Mouse (Mus musculus) brain, embryonic 14.5 days (tissue): ENCODE results near the gene Celf2.

Experiments used
- CTCF ChIP-seq: fragments of 200-500 bp; IDR thresholded peaks from 2 replicates; pipeline ENCODE4 v1.5.1; 2012; ENCODE audit warnings: inconsistent platforms, mild to moderate bottlenecking, moderate library complexity, borderline replicate concordance; ENCODE audit not compliant: insufficient read depth, insufficient read length; ENCODE audit errors: extremely low read depth
- POLR2A ChIP-seq: fragments of 200-500 bp; IDR thresholded peaks from 2 replicates; pipeline ENCODE4 v1.6.1; 2012; ENCODE audit warnings: mild to moderate bottlenecking, inconsistent platforms, borderline replicate concordance; ENCODE audit not compliant: poor library complexity, insufficient read depth, insufficient read length, severe bottlenecking; ENCODE audit errors: extremely low read depth

DNA sequence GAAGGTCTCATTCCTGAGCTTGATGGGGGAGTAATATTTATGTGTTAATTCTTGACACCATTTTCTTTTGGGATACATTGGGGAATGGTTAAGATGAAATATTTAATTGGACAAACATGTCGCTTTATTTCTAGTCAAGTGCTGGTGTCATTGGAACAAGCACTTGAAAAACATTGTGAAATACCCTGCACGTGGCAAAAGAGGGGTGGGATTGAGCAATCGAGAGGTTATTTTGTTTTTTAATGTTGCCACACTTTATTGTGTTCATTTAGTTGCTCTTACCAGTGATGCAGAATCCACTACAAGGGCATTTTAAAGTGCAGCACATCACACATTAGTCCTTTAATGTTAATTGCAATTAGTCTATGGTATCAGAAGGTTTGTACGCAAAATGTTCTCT is 242.2 kb downstream of the Celf2 start:
- no peak for TF ChIP-seq CTCF
- TF ChIP-seq POLR2A, result no peak
